Mouse (Mus musculus) ES-CJ7 (cell line): ENCODE measurements at regions not wholly inside any gene's neighbourhood (a gene's known extent, or its start where the extent isn't known, plus 50 kb on each side); places are given as distances from the start of the nearest gene placed in this dataset.
"Not testable (repeated sequence)": the region's sequence is repeated elsewhere in the genome, so short reads cannot be mapped to it uniquely, and the experiment has no call there.

Source experiments
- DNase-seq: peaks from one replicate; pipeline ENCODE4 v3.0.0; 2011; ENCODE audit warnings: low read depth, low spot score

GRCm38 (mm10) chr6:19855476-19855875 lies 989.4 kb downstream of the Ankrd7 start:
- peak; percentile 32 for DNase-seq

- DNase-seq = peak; percentile 86
These were observed 998.0 kb downstream of the Ankrd7 start for GRCm38 (mm10) chr6:19864101-19864500.

- no peak for DNase-seq
These were observed 1003.6 kb downstream of the Ankrd7 start for GRCm38 (mm10) chr6:19869697-19870096.

- no peak for DNase-seq
These were observed 1045.1 kb downstream of the Ankrd7 start for GRCm38 (mm10) chr6:19911181-19911580.

- DNase-seq = peak; percentile 55
These were observed 1075.7 kb downstream of the Ankrd7 start for GRCm38 (mm10) chr6:19941784-19942183.

GRCm38 (mm10) chr6:19944334-19944733 lies 1078.2 kb downstream of the Ankrd7 start:
- no peak for DNase-seq

- DNase-seq = no peak
These were observed 1079.6 kb downstream of the Ankrd7 start for GRCm38 (mm10) chr6:19945693-19946092.

- no peak for DNase-seq
These were observed 1109.8 kb downstream of the Ankrd7 start for GRCm38 (mm10) chr6:19975898-19976297.

GRCm38 (mm10) chr6:19991829-19992228 lies 1125.7 kb downstream of the Ankrd7 start:
- DNase-seq = no peak

- DNase-seq = no peak
These were observed 1162.3 kb downstream of the Ankrd7 start for GRCm38 (mm10) chr6:20028466-20028865.

GRCm38 (mm10) chr6:20037769-20038168 lies 1171.7 kb downstream of the Ankrd7 start:
- DNase-seq = no peak

GRCm38 (mm10) chr6:20078666-20079065 lies 1136.6 kb upstream of the Kcnd2 start:
- no peak for DNase-seq

- no peak for DNase-seq
These were observed 1123.0 kb upstream of the Kcnd2 start for GRCm38 (mm10) chr6:20092057-20092917.

- not testable (repeated sequence) for DNase-seq
These were observed 1081.3 kb upstream of the Kcnd2 start for GRCm38 (mm10) chr6:20133991-20134390.

GRCm38 (mm10) chr6:20137546-20137945 lies 1077.8 kb upstream of the Kcnd2 start:
- no peak for DNase-seq
